Mouse (Mus musculus): ENCODE measurements at regions not wholly inside any gene's neighbourhood (a gene's known extent, or its start where the extent isn't known, plus 50 kb on each side); places are given as distances from the start of the nearest gene placed in this dataset.
A peak's percentile ranks its signal among the peaks of the same experiment; 100 is the strongest.

DNA sequence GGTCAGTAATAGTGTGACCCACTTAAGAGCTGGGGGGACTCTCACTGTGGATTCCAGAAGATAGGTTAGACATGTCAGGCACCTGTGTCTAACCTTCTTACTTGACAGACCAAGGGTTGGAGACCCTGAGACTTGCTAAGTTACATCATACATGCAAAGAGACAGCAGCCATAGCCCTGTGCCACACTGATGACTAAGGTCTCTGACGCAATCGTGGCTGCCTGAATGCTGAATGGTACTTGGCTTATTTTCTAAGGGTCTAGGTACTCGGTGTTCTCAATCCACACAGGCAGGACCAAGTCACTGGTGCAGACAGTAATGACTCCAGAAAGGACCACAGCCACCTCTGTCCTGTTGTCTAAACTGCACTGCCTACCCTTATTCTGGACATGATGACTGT is 147.8 kb upstream of the Mdm1 start:
- DNase-seq (ENCODE audit: low read depth in 1 of 2, low spot score in 2 of 2): no peak

- no peak for DNase-seq (ENCODE audit: low read depth in 1 of 2, low spot score in 2 of 2)
Observed at GRCm38 (mm10) chr10:117994768-117995167, 146.8 kb upstream of the Mdm1 start.

DNA sequence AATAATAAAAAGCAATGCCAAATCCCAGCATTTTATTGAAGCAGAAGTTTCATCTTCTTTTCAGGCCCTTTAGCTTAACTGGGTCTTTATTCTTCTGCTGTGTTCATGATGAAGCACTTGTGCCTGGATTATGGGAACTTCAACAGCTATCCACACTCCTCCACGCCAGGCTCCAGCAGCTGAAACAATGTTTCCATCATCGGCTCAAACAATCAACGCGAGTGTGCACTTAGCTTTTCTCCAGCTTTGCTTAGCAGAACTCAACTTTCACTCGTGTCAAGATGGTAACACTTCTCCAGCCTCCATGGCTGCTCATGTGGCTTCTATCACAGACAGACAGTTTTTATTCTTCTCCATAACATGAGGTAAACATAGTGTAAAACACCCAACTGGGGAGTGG is 143.8 kb upstream of the Mdm1 start:
- DNase-seq (ENCODE audit: low read depth in 1 of 2, low spot score in 2 of 2): no peak

DNA sequence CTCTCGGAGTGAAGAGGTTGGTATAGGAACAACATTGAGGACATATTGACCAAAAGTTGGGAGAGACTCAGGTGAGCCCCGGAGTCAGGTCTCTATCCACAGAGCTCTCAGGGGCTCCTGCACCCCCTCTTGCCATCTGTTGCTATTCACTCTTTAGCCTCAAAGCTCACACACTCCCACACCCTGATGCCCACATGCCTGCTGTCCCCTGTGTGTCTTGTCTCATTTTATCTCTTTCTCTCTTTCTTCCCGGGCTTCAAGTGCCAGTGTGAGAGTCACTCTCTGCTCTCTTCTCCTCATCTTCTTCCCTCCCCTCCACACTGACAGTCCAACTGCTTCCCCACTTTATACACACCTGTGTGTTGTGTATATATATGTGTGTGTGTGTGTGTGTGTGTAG is 141.0 kb upstream of the Mdm1 start:
- no peak for DNase-seq (ENCODE audit: low read depth in 1 of 2, low spot score in 2 of 2)

- DNase-seq (ENCODE audit: low read depth in 1 of 2, low spot score in 2 of 2): no peak
Observed at GRCm38 (mm10) chr10:118001501-118001900, 140.1 kb upstream of the Mdm1 start.

DNA sequence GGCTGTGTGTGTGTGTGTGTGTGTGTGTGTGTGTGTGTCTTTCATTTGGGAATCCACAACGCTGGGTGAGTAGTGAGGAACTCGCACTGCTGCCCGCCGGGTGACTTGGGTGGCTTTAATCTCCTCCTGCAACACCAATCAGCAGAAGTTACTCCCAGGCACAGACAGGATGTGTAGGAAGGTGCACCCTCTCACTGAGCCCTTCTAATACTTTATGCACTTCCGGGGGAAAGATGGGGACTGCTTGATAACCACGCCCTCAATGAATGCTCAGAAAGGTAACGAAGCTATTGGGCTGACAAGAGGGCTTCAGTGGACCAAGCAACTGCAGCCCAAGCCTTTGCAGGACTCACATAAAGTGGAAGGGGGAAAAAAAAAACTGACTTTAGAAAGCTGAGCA is 139.6 kb upstream of the Mdm1 start:
- DNase-seq (ENCODE audit: low read depth in 1 of 2, low spot score in 2 of 2): no peak

DNA sequence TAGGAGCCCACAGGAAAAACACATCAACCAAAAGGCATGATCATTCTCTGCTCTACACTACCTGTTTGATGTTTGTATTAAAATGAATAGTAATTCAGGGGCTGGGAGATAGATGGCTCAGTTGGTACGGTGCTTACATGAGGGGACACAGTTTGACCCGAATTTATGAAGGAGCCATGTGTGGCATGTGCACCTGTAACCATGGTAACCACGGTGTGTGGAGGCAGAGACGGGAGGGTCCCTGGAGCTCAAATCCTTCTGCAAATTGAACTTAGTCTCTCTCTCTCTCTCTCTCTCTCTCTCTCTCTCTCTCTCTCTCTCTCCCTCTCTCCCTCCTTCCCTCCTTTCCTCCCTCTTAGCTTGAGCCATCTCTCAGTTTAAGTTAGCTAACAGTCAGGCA is 139.1 kb upstream of the Mdm1 start:
- DNase-seq (ENCODE audit: low read depth in 1 of 2, low spot score in 2 of 2): no peak

- no peak for DNase-seq (ENCODE audit: low read depth in 1 of 2, low spot score in 2 of 2)
Observed at GRCm38 (mm10) chr10:118003179-118003578, 138.4 kb upstream of the Mdm1 start.

DNA sequence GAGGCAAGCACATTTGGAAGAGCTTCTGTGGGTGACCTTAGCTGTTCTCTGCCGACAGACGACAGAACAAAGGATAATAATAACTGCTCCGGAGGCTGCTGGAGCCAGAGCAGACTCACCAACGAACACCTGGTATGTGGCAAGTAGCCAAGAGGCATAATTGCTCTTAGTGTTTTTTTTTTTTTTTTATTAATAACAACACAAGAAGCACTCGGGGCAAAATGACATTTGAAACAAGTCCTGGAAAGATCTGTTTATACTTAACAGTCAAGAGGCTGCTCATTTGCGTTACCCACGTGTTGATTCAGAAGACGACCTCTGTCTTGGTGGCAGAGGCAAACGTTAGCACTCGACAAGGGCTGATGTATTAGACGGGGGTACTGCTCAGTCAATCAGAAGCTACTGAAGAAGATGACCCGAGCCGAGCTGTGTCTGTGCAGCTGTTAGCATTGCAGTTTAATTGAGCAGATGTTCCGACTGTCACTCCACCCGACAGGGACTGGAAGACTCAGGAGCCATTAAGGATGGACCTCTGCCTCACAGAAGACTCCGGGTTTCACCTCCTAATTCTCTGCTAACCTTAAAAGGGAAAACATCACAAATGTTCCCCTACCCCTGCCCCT is 137.8 kb upstream of the Mdm1 start:
- no peak for DNase-seq (ENCODE audit: low read depth in 1 of 2, low spot score in 2 of 2)

GRCm38 (mm10) chr10:118004362-118004958 is 137.2 kb upstream of the Mdm1 start:
- DNase-seq (ENCODE audit: low read depth in 1 of 2, low spot score in 2 of 2): no peak

DNA sequence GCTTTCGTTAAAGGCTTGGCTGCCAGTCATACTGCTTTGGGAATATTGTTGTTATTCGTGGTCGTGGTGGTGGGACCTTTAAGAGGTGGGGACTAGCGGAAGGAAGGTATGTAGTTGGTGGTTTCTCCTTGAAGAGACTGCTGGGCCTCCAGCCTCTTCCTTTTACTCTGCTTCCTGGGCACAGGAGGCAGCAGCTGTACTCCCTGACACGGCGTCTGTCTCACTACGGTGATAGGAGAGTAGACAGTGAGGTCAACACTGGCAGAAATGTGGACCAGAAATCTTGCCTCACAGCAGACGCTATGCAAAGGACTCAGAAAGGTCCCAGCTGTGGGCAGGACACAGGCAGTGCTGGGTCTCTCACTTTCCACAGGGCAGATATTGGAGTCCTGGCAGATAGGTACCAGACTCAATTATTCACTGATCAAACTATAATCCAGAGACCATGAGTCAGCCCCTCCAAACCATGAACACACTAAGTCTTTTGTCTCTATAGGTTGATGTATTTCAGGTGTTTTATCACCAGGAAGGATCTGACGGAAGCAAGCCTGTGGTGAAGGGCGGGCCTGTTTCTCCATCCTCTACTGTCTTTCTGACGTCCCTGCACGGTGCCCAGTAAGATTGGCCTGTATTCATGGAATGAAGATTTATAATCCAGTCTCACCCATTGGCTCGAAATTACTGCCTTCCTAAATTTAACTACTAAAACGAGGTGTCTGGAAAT is 134.6 kb upstream of the Mdm1 start:
- no peak for DNase-seq (ENCODE audit: low read depth in 1 of 2, low spot score in 2 of 2)

GRCm38 (mm10) chr10:118007846-118008245 is 133.8 kb upstream of the Mdm1 start:
- no peak for DNase-seq (ENCODE audit: low read depth in 1 of 2, low spot score in 2 of 2)

DNA sequence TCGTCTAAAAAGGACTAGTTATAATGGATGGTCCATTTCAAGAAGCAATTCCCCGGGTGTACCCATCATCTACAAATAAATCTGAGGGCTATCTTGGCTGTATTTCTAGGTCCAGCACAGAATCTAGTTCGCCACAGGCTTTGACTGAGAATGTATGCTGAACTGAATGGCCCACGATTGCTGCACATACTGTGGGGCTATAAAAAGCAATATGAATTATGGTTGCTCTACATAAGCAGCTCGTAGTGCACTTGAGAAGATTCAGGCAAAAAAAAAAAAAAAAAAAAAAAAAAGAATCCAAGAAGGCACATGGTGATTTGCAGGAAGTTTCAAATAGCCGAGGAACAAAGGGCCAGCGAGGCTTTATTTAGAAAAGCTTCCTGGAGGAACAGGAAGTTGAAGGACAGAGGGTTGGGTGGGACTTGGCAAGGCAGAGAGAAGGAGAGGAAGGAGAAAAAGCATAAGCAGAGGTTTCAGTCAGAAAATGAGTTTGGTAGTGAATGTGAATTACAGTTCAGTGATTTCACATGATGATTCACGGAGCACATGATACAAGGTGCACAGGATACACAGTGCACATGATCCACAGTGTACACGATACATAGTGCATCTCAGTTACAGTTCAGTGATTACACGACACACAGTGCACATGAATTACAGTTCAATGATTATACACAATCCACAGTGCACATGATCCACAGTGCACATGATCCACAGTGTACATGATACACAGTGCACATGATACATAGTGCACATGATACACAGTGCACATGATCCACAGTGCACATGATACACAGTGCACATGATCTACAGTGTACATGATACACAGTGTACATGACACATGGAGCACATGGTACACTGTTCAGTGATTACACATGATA is 129.7 kb upstream of the Mdm1 start:
- peak in 1 of 2 experiments; percentile 10 for DNase-seq (ENCODE audit: low read depth in 1 of 2, low spot score in 2 of 2)

DNA sequence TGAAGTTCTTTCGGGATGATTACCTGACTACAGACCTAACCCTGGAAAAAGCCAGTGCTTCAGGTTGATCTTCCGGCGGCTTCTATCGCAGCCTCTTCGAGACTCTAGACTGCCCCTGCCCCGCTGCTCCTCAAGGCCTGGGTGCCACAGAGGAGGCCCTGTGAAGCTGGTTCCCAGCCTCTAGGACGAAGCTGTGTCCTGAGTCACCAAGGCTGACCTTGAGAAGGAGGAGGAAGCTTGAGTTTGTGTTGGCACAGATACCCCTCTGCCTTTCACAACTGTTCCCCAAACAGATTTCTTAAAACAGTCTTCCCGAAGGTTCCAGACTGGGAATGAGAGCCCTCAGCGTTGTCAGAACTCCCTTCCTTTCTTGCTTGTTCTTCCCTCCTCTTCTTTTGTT is 112.8 kb upstream of the Mdm1 start:
- DNase-seq (ENCODE audit: low read depth in 1 of 2, low spot score in 2 of 2): no peak

DNA sequence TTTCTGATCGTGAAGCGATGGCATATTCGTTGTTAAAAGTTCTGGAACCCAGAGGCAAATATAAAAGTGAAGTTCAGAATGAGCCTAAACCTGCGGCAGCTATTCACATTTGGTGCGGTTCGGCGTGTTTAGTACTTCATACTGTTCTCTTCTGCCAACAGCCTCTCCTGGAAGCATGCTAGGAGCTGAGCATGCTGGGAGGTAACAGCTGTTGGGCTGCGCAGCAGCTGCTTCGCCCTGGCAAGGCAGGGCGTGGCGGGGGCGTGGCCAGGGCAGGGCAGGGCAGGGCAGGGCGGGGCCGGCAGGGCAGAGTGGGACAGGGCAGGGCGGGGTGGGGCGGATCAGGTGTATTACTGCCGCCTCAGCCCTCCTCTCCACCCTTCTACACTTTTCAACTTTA is 107.2 kb upstream of the Mdm1 start:
- DNase-seq (ENCODE audit: low read depth in 1 of 2, low spot score in 2 of 2): no peak

DNA sequence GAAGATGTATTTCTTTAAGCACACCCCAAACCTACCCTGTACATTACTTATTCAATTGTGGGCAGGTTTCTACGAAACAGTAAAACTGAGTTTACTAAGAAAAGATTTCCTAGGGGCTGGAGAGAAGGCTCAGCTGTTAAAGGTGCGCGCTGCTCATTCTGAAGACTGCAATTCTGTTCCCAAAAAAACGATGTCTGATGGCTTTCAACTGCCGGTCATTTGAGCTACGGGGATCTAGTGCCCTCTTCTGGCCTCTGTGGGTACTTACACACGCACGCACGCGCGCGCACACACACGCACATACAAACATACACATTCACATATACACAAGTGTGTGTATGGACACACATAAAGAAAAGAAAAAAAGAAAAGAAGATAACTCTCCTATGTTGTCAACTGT is 106.6 kb upstream of the Mdm1 start:
- DNase-seq (ENCODE audit: low read depth in 1 of 2, low spot score in 2 of 2): no peak

DNA sequence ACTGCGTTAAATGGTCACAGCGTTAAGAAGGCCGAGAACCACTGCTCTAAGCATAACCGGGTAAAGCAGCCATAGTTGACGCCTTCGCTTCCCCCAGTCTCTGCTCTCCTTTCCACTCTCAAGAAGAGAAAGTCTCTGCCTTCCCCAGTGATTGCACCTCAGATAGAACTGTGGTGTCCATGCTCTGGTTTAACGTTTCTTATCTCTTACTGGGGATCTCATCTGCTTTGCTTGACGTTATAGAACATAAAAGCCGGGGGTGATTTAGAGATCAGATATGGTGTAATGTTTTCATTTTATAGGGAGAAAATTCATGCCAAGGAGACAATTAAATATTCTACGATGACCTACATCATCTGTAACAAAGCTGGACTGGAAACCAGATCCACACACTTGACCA is 103.1 kb upstream of the Mdm1 start:
- no peak for DNase-seq (ENCODE audit: low read depth in 1 of 2, low spot score in 2 of 2)

- DNase-seq (ENCODE audit: low read depth in 1 of 2, low spot score in 2 of 2): no peak
Observed at GRCm38 (mm10) chr10:118039056-118039455, 102.6 kb upstream of the Mdm1 start.

DNA sequence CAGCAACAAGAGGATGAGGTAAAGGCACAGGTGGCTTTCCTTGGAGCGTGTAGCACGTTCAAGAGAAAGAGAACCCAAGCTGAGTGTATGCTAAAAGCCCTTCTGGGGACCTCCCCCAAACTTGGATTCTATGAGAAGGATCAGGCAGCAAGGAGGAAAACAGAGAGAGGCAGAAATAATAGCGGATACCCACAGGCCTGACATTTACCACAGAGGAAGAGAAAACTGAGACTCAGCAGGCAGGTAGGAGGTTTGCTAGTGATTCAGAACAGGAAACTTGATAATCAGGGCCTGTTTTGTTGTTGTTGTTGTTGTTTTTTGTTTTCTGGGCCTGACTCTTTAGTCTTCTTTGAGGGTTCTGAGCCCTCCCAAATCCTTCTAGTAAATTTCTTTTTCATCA is 100.5 kb upstream of the Mdm1 start:
- no peak for DNase-seq (ENCODE audit: low read depth in 1 of 2, low spot score in 2 of 2)

DNA sequence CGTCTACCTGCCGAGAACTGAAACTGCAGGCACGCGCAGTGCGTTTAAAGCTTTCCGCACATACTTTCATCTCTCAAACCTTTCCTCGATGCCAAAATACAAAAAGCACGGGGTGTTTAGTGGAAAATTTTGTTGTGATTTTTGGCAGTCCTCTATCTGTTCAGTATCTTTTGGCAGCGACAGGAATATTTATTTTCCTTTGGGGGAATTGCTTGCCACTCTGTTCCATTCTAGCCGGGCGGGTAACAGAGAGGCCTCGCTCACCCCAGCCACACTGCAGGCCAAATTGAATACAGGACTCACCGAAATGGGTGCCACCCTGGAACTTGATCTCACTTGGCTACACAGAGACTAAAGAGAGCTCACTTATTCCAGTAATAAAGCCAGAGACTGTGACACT is 97.8 kb upstream of the Mdm1 start:
- no peak for DNase-seq (ENCODE audit: low read depth in 1 of 2, low spot score in 2 of 2)

- DNase-seq (ENCODE audit: low read depth in 1 of 2, low spot score in 2 of 2): no peak
Observed at GRCm38 (mm10) chr10:118044840-118045239, 96.8 kb upstream of the Mdm1 start.

DNA sequence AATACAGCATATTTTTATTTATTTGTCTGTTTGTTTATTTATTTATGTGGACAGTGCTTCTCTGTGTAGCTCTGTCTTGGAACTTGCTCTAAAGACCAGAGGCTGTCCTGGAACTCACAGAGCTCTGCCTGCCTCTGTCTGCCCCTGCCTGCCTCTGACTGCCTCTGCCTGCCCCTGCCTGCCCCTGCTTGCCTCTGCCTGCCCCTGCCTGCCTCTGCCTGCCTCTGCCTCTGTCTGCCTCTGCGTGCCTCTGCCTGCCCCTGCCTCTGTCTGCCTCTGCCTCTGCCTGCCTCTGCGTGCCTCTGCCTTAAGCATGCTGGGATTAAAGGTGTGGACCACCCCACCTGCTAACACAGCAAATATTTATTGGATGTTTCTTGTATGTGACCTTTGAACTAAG is 96.2 kb upstream of the Mdm1 start:
- DNase-seq (ENCODE audit: low read depth in 1 of 2, low spot score in 2 of 2): no peak

Measured in monocyte, adult 2 months (primary cell).